Mouse (Mus musculus) kidney, adult 18-20 months (tissue): Measurements from ENCODE around the gene Slc24a5.

Experiments used
- DNase-seq: peaks from one replicate; pipeline ENCODE4 v3.0.0; 2021

Gene Slc24a5

GRCm38 (mm10) chr2:125122624-125123476 lies 54.9 kb downstream of the Slc24a5 start:
- peak; percentile 63 for DNase-seq

GRCm38 (mm10) chr2:125123477-125123852 lies 55.5 kb downstream of the Slc24a5 start, which contains the start of gene Myef2:
Gene Myef2, minus strand, starts transcription at chr2:125123661.
- DNase-seq: peak; percentile 78

- DNase-seq: no peak
Observed at GRCm38 (mm10) chr2:125125824-125126223, 57.9 kb downstream of the Slc24a5 start.

GRCm38 (mm10) chr2:125126792-125127191 lies 58.9 kb downstream of the Slc24a5 start:
- DNase-seq: no peak

- DNase-seq: no peak
Observed at GRCm38 (mm10) chr2:125134113-125134512, 66.2 kb downstream of the Slc24a5 start.

GRCm38 (mm10) chr2:125135903-125136811 lies 68.2 kb downstream of the Slc24a5 start, which contains the start of gene Ctxn2:
Gene Ctxn2, plus strand, starts transcription at chr2:125136692.
- peak; percentile 56 for DNase-seq

GRCm38 (mm10) chr2:125136846-125137245 lies 68.9 kb downstream of the Slc24a5 start:
- DNase-seq: no peak
